Mouse (Mus musculus): ENCODE data around the gene Arhgef19. TPM values are rescaled to one million over a fixed set of nuclear protein-coding genes. Genes with fewer than 3 reads are reported as not detected.

Gene Arhgef19
- total RNA-seq, 2 experiments from 2014 or later: 0.26 to 0.69 TPM

- DNase-seq: no peak
- intact Hi-C loops (cut with DNase I): no loop called here
Observed at GRCm38 (mm10) chr4:141303402-141304222, 64.3 kb downstream of the Arhgef19 start.

- no peak for DNase-seq
- intact Hi-C loops (cut with DNase I): no loop called here
Observed at GRCm38 (mm10) chr4:141304223-141304611, 64.9 kb downstream of the Arhgef19 start.

- no peak for DNase-seq
- intact Hi-C loops (cut with DNase I): no loop called here
Observed at GRCm38 (mm10) chr4:141306057-141306456, 66.8 kb downstream of the Arhgef19 start.

Other genes starting within 250 kb of the Arhgef19 start
- 1 to 10 TPM; 6.2 to 7.4 TPM for gene Mfap2, start 229.1 kb upstream of the Arhgef19 start, total RNA-seq (2021)
- 1 to 10 TPM; 1.7 to 2.0 TPM for gene Crocc, start 178.9 kb upstream of the Arhgef19 start, total RNA-seq (2021)
- gene Necap2, start 161.1 kb upstream of the Arhgef19 start, total RNA-seq (2021): 10 to 100 TPM; 13.3 to 15.3 TPM
- not detected for gene Spata21, start 151.2 kb upstream of the Arhgef19 start, total RNA-seq (2021)
- 100 to 1,000 TPM; 141 to 150 TPM for gene Szrd1, start 99.7 kb upstream of the Arhgef19 start, total RNA-seq (2021)
- gene Fbxo42, start 91.6 kb upstream of the Arhgef19 start, total RNA-seq (2021): 1 to 10 TPM; 8.8 to 9.8 TPM
- not detected for gene Rsg1, start 25.5 kb upstream of the Arhgef19 start, total RNA-seq (2021)
- 1 to 10 TPM; 2.4 to 2.6 TPM for gene Epha2, start 61.7 kb downstream of the Arhgef19 start, total RNA-seq (2021)
- gene Fam131c, start 128.7 kb downstream of the Arhgef19 start, total RNA-seq (2021): under 1 TPM; 0.18 to 0.22 TPM
- gene Clcnka, start 159.2 kb downstream of the Arhgef19 start, total RNA-seq (2021): under 1 TPM; 0.17 to 0.26 TPM
- gene Clcnkb, start 176.5 kb downstream of the Arhgef19 start, total RNA-seq (2021): under 1 TPM in 1 of 2 experiments, not detected in 1; 0.27 TPM
- gene Hspb7, start 181.3 kb downstream of the Arhgef19 start, total RNA-seq (2021): 100 to 1,000 TPM; 198 to 366 TPM
- gene Srarp, start 196.6 kb downstream of the Arhgef19 start, total RNA-seq (2021): under 1 TPM; 0.31 to 0.67 TPM
- 10 to 100 TPM; 25.2 to 25.5 TPM for gene Zbtb17, start 205.2 kb downstream of the Arhgef19 start, total RNA-seq (2021)